Mouse (Mus musculus): Measurements from ENCODE around the gene Sephs1. TPM values are rescaled to one million over a fixed set of nuclear protein-coding genes. Genes with fewer than 3 reads are reported as not detected.

Sephs1 gene
- polyA plus RNA-seq (2012; ENCODE audit: insufficient read depth, insufficient read length, low replicate concordance, missing spikeins), result not detected in 2 replicates

DNA sequence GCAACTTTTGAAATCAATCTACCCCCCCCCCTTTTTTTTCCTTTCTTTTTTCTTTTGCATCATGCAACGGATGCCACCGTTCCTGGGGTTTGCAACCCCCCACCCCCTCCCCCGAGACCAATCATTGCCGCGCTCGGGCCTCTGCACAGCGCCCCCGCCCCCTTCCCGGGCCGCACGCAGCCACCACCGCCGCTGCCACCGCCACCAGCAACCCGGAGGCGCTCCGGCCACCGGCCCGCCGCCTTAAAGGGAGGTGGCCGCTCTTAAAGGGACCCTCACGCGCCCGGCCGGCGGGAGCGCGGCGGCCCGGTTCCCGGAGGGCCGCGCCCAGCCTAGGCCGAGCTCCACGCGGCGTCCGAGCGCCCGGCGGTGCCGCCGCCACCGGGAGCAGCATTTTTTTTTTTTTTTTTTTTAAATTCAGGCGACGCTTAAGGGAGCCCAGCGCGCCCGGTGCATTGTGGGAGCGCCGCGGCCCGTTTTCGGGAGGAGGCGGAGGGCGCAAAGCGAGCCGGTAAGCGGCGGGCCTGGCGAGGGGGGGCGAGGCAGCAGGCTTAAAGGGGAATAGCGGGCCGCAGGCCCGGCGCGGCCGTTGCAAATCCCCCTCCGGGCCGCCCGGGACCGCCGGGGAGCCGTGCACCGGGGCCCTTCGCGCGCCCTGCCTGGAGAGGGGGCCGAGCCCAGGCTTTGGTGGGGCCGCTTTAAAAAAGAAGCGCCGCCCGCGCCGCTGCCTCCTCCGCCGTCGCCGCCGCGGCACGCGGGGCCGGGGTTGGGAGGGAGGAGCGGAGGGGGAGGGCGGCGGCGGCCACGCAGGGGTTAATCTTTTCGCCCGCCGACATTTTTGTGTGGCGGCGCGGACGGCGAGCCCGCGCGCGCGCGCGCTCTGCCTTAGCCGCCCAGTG is at the start of gene Sephs1:
Sephs1 (plus strand) TSS at position 215 of the 899 bp plus-strand sequence.
- Histone ChIP-seq H3K27ac (ENCODE audit: insufficient read depth, low read depth, low read length) (peak within 1 kb of the TSS; percentile 89), H3K4me3 (ENCODE audit: insufficient read depth, low read depth, low read length) (peak within 1 kb of the TSS; percentile 58), H3K4me1 (ENCODE audit: control insufficient read depth, insufficient read depth, low read length) (peaks cover 2% of the 10 kb centered on the region; the same call in 1 of the 2 replicates)
- 0 out of 2 replicates have a peak, but pooled peaks have one; percentile 3 for TF ChIP-seq POLR2A (IDR thresholded peaks at IDR 0.05; ENCODE audit: insufficient read depth, low read depth, low read length)
- no peak for TF ChIP-seq CTCF (IDR thresholded peaks at IDR 0.05; ENCODE audit: insufficient read depth, low read depth, low read length)
- 1% methylated on average over 101 of the region's 115 CpGs for WGBS

DNA sequence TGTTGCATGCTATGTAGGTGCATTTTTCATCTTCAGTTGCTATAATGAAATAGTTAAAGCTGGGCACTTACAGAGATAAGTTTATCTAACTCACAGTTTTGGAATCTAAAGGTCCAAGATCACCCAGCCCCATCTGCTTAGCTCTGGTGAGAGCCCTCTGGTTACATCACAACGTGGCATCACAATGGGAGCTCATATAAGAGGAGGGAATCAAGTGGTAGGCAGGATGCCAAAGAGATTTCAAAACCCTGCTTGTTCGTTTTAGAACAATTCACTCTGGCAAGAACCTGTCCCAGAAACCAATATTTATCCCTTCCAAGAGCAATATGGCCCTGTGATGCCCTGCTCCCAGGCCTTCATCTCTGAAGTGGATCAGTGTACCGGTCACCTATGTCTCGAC is 49.2 kb upstream of the Sephs1 start:
- no peak overlapping the region for H3K4me3 ChIP-seq (ENCODE audit: insufficient read depth, low read depth, low read length)
- TF ChIP-seq POLR2A (IDR thresholded peaks at IDR 0.05; ENCODE audit: insufficient read depth, low read depth, low read length) (no peak), CTCF (IDR thresholded peaks at IDR 0.05; ENCODE audit: insufficient read depth, low read depth, low read length) (no peak)
- 64% methylated on average over 4 of the region's 4 CpGs for WGBS
- H3K4me1 ChIP-seq (ENCODE audit: control insufficient read depth, insufficient read depth, low read length), result no peaks in the 10 kb centered on the region
- H3K27ac ChIP-seq (ENCODE audit: insufficient read depth, low read depth, low read length), result no peak overlapping the region

DNA sequence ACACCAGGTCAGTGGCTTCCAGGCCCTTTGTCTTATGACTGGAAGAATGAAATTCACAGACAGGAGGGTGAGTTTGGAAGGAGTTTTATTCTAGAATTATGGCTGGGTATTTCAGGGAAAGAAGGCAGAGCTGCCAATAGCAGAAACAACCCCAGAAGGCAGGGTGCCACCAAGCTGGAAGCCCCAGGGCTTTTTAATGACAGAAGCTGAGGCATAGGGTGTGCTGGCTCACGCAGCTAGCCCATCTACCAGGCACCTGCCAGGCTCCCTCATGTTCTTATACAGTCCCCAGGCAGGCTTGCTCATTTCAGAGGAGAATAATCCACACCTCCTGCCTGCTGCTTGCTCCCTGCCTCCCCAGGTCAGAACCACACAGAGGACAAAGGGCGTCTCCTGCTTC is 31.9 kb upstream of the Sephs1 start:
- TF ChIP-seq CTCF (IDR thresholded peaks at IDR 0.05; ENCODE audit: insufficient read depth, low read depth, low read length), result no peak
- WGBS, result 89% methylated on average over 2 of the region's 2 CpGs

GRCm38 (mm10) chr2:4857186-4857585 is 24.2 kb upstream of the Sephs1 start:
- 54% methylated on average over 5 of the region's 5 CpGs for WGBS
- peaks cover 9% of the 10 kb centered on the region for H3K4me1 ChIP-seq (ENCODE audit: control insufficient read depth, insufficient read depth, low read length)
- no peak overlapping the region for H3K27ac ChIP-seq (ENCODE audit: insufficient read depth, low read depth, low read length)
- no peak for TF ChIP-seq CTCF (IDR thresholded peaks at IDR 0.05; ENCODE audit: insufficient read depth, low read depth, low read length)
- H3K4me3 ChIP-seq (ENCODE audit: insufficient read depth, low read depth, low read length), result no peak overlapping the region

More for the DNA sequence above, 31.9 kb upstream of the Sephs1 start:
- no peaks in the 10 kb centered on the region for H3K4me1 ChIP-seq (ENCODE audit: control insufficient read depth, insufficient read depth, low read length)
- H3K27ac ChIP-seq (ENCODE audit: insufficient read depth, low read depth, low read length), result no peak overlapping the region
- H3K4me3 ChIP-seq (ENCODE audit: insufficient read depth, low read depth, low read length), result no peak overlapping the region

DNA sequence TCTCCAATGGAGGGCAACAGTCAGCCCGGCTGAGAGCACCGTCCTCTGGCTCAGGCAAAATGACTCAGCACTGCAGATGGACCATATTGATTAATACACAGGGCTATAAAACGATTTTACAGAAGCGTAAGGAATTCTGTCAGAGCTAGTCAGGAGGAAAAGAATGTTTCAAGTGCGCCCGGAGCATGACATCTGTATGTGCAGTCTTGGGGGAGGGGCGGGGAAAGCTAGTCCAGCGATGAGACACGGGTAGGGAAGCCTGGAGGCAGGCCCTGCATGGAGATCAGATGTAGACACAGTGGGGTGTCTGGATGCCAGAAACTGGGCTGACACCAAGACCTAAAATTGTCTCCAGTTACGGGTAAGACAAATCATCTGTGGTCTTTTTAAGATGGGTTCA is 23.2 kb upstream of the Sephs1 start:
- 81% methylated on average over 10 of the region's 10 CpGs for WGBS
- H3K4me3 ChIP-seq (ENCODE audit: insufficient read depth, low read depth, low read length), result no peak overlapping the region
- no peak for TF ChIP-seq CTCF (IDR thresholded peaks at IDR 0.05; ENCODE audit: insufficient read depth, low read depth, low read length)
- TF ChIP-seq POLR2A (IDR thresholded peaks at IDR 0.05; ENCODE audit: insufficient read depth, low read depth, low read length), result no peak
- peaks cover 9% of the 10 kb centered on the region for H3K4me1 ChIP-seq (ENCODE audit: control insufficient read depth, insufficient read depth, low read length)
- no peak overlapping the region for H3K27ac ChIP-seq (ENCODE audit: insufficient read depth, low read depth, low read length)

GRCm38 (mm10) chr2:4864008-4864816 is 17.2 kb upstream of the Sephs1 start:
- H3K4me3 ChIP-seq (ENCODE audit: insufficient read depth, low read depth, low read length), result no peak overlapping the region
- TF ChIP-seq CTCF (IDR thresholded peaks at IDR 0.05; ENCODE audit: insufficient read depth, low read depth, low read length) (0 out of 2 replicates have a peak, but pooled peaks have one; percentile 18), POLR2A (IDR thresholded peaks at IDR 0.05; ENCODE audit: insufficient read depth, low read depth, low read length) (no peak)
- H3K27ac ChIP-seq (ENCODE audit: insufficient read depth, low read depth, low read length), result no peak overlapping the region
- 43% methylated on average over 7 of the region's 7 CpGs for whole genome bisulfite sequencing
- H3K4me1 ChIP-seq (ENCODE audit: control insufficient read depth, insufficient read depth, low read length), result no peaks in the 10 kb centered on the region

DNA sequence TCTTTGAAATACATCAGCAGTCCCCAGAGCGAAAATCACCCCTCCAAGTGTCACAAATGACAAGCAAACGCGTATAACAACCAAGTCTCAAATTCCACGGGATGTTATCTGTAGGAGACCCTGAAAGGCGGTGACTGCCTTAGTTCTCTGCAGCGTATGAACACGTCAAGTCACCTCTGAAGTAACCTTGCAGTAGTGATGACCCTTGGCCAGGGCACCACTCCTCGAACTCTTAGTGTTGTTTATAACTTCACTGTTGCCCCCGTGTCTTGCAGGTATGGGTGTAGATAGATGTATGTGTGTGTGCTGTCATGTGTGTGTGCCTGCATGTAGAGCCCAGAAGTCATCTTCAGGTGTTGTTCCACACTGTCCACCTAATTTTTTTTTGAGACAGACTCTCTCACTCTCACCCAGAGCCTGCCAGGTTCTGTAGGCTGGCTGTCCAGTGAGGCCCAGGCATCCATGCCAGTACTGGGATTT is 16.5 kb upstream of the Sephs1 start:
- H3K27ac ChIP-seq (ENCODE audit: insufficient read depth, low read depth, low read length), result no peak overlapping the region
- WGBS, result 52% methylated on average over 9 of the region's 9 CpGs
- H3K4me1 ChIP-seq (ENCODE audit: control insufficient read depth, insufficient read depth, low read length), result no peaks in the 10 kb centered on the region
- H3K4me3 ChIP-seq (ENCODE audit: insufficient read depth, low read depth, low read length), result no peak overlapping the region
- TF ChIP-seq CTCF (IDR thresholded peaks at IDR 0.05; ENCODE audit: insufficient read depth, low read depth, low read length), result no peak
- TF ChIP-seq POLR2A (IDR thresholded peaks at IDR 0.05; ENCODE audit: insufficient read depth, low read depth, low read length), result no peak

GRCm38 (mm10) chr2:4868028-4868725 is 13.2 kb upstream of the Sephs1 start:
- Histone ChIP-seq H3K4me3 (ENCODE audit: insufficient read depth, low read depth, low read length) (no peak overlapping the region), H3K27ac (ENCODE audit: insufficient read depth, low read depth, low read length) (no peak overlapping the region), H3K4me1 (ENCODE audit: control insufficient read depth, insufficient read depth, low read length) (no peaks in the 10 kb centered on the region)
- TF ChIP-seq CTCF (IDR thresholded peaks at IDR 0.05; ENCODE audit: insufficient read depth, low read depth, low read length) (no peak), POLR2A (IDR thresholded peaks at IDR 0.05; ENCODE audit: insufficient read depth, low read depth, low read length) (no peak)
- WGBS, result 86% methylated on average over 12 of the region's 12 CpGs

Measured in olfactory bulb, adult 2 months (tissue).